Mouse (Mus musculus) cerebellum, adult 2 months (tissue): ENCODE results near the gene Gm13290. TPM values are rescaled to one million over a fixed set of nuclear protein-coding genes. Genes with fewer than 3 reads are reported as not detected.
"Not testable (repeated sequence)": the region's sequence is repeated elsewhere in the genome, so short reads cannot be mapped to it uniquely, and the experiment has no call there.

Experiments used
- DNase-seq, 2 experiments: peaks; one replicate each; pipeline ENCODE4 v3.0.0; 2021
- H3K27ac ChIP-seq: fragments of 200-500 bp; 2 replicates; pipeline ENCODE4 v1.5.1; 2012; ENCODE audit warnings: low read length, control low read depth, inconsistent platforms; ENCODE audit not compliant: insufficient read depth
- H3K27me3 ChIP-seq: fragments of 200-500 bp; 2 replicates; pipeline ENCODE4 v1.6.1; 2012; ENCODE audit warnings: inconsistent platforms, mild to moderate bottlenecking, low read length, moderate library complexity; ENCODE audit not compliant: control insufficient read depth, insufficient read depth
- H3K4me1 ChIP-seq: fragments of 200-500 bp; 2 replicates; pipeline ENCODE4 v1.6.1; 2011; ENCODE audit warnings: low read length; ENCODE audit not compliant: control insufficient read depth, insufficient read depth
- H3K4me3 ChIP-seq: fragments of 200-500 bp; replicated peaks from 2 replicates; pipeline ENCODE3; 2011; ENCODE audit warnings: mild to moderate bottlenecking, low read depth, low read length, control low read depth; ENCODE audit not compliant: insufficient read depth
- CTCF ChIP-seq: fragments of 200-500 bp; IDR thresholded peaks from 2 replicates; pipeline ENCODE4 v1.5.1; 2011; ENCODE audit warnings: low read depth, mild to moderate bottlenecking, control low read depth, low read length, moderate library complexity, borderline replicate concordance; ENCODE audit not compliant: insufficient read depth
- POLR2A ChIP-seq: fragments of 200-500 bp; IDR thresholded peaks from 2 replicates; pipeline ENCODE4 v1.6.1; 2011; ENCODE audit warnings: low read length, control low read depth, borderline replicate concordance; ENCODE audit not compliant: insufficient read depth
- WGBS: fragments of 180-500 bp; shearing (Covaris S2); methylation state at CpG from one replicate; pipeline ENCODE4 v1.1.7; 2018; 5-methylcytosine and 5-hydroxymethylcytosine counted together
- polyA plus RNA-seq: library from polyadenylated mRNA; depleted of rRNA; stranded (reverse); fragments of >200 nt; gene quantifications from 2 replicates; pipeline ENCODE4 v1.2.3, GENCODE M21; 2012

The Gm13290 gene
- polyA plus RNA-seq, 1 experiment, result not detected

- TF ChIP-seq CTCF, result peak; percentile 9; the same call in 1 of the 2 replicates
- not testable (repeated sequence) for H3K27me3 ChIP-seq, H3K27ac ChIP-seq, H3K4me1 ChIP-seq, H3K4me3 ChIP-seq
- WGBS, result under 1% methylated on average over 15 of the region's 52 CpGs
- peak; percentile 61 to 81 for DNase-seq
Observed at GRCm38 (mm10) chr4:88793936-88794675, 20.5 kb downstream of the Gm13290 start, which contains the start of gene Gm13275. Gene Gm13275, plus strand, starts transcription at chr4:88794487.

GRCm38 (mm10) chr4:88797097-88797496 lies 23.5 kb downstream of the Gm13290 start, which contains the start of gene Gm13279:
Gene Gm13279, plus strand, starts transcription at chr4:88797397.
- not testable (repeated sequence) for DNase-seq, H3K27me3 ChIP-seq, H3K27ac ChIP-seq, H3K4me1 ChIP-seq, H3K4me3 ChIP-seq
- no CpG with 5 or more reads among the region's 28 CpGs for WGBS

GRCm38 (mm10) chr4:88799365-88799764 lies 25.7 kb downstream of the Gm13290 start, which contains the start of gene Gm13285:
Gene Gm13285, plus strand, starts transcription at chr4:88799665.
- not testable (repeated sequence) for H3K4me1 ChIP-seq, H3K4me3 ChIP-seq, H3K27me3 ChIP-seq, H3K27ac ChIP-seq, DNase-seq
- 12% methylated on average over 6 of the region's 7 CpGs for WGBS

GRCm38 (mm10) chr4:88802954-88803353 lies 29.3 kb downstream of the Gm13290 start, which contains the start of gene Gm13287:
Gene Gm13287, plus strand, starts transcription at chr4:88803254.
- not testable (repeated sequence) for H3K4me3 ChIP-seq, DNase-seq, H3K27me3 ChIP-seq, H3K27ac ChIP-seq, H3K4me1 ChIP-seq
- no CpG with 5 or more reads among the region's 29 CpGs for WGBS

GRCm38 (mm10) chr4:88805231-88805630 lies 31.6 kb downstream of the Gm13290 start, which contains the start of gene Gm13288:
Gene Gm13288, plus strand, starts transcription at chr4:88805531.
- not testable (repeated sequence) for H3K4me3 ChIP-seq, H3K4me1 ChIP-seq, H3K27ac ChIP-seq, H3K27me3 ChIP-seq, DNase-seq
- no CpG with 5 or more reads among the region's 8 CpGs for WGBS

- not testable (repeated sequence) for H3K4me3 ChIP-seq, H3K4me1 ChIP-seq, H3K27ac ChIP-seq, H3K27me3 ChIP-seq
- DNase-seq, result peak; percentile 29 to 33
- under 1% methylated on average over 23 of the region's 34 CpGs for WGBS
Observed at GRCm38 (mm10) chr4:88805761-88806160, 32.1 kb downstream of the Gm13290 start.

- Histone ChIP-seq H3K27ac (no peak within 1 kb of the TSS), H3K4me1 (no peaks in the 10 kb centered on the region), H3K4me3 (no peak within 1 kb of the TSS), H3K27me3 (no peaks in the 10 kb centered on the region)
- 58% methylated on average over 3 of the region's 3 CpGs for WGBS
- no peak for DNase-seq
- no peak for TF ChIP-seq POLR2A
- TF ChIP-seq CTCF, result no peak
Observed at GRCm38 (mm10) chr4:88815928-88816327, 42.3 kb downstream of the Gm13290 start, which contains the start of gene Ifna7. Gene Ifna7, plus strand, starts transcription at chr4:88816228.

GRCm38 (mm10) chr4:88819659-88820058 lies 46.0 kb downstream of the Gm13290 start, which contains the start of gene Ifna11:
Gene Ifna11, plus strand, starts transcription at chr4:88819959.
- Histone ChIP-seq H3K4me1 (no peaks in the 10 kb centered on the region), H3K27me3 (no peaks in the 10 kb centered on the region), H3K27ac (no peak within 1 kb of the TSS), H3K4me3 (no peak within 1 kb of the TSS)
- WGBS, result 85% methylated on average over 1 of the region's 1 CpGs
- TF ChIP-seq POLR2A, result no peak
- TF ChIP-seq CTCF, result no peak
- no peak for DNase-seq

GRCm38 (mm10) chr4:88822995-88823394 lies 49.4 kb downstream of the Gm13290 start:
- no peak for TF ChIP-seq POLR2A
- TF ChIP-seq CTCF, result 0 out of 2 replicates have a peak, but pooled peaks have one; percentile 18
- 27% methylated on average over 4 of the region's 4 CpGs for WGBS

More at GRCm38 (mm10) chr4:88822995-88823394, 49.4 kb downstream of the Gm13290 start:
- no peaks in the 10 kb centered on the region for H3K4me1 ChIP-seq
- H3K27me3 ChIP-seq, result no peaks in the 10 kb centered on the region
- no peak overlapping the region for H3K27ac ChIP-seq
- DNase-seq, result peak in 1 of 2 experiments; percentile 5
- H3K4me3 ChIP-seq, result no peak overlapping the region
